Mouse (Mus musculus): ENCODE data around the gene Xbp1. TPM values are rescaled to one million over a fixed set of nuclear protein-coding genes. Genes with fewer than 3 reads are reported as not detected.

Gene Xbp1
- total RNA-seq, 2 experiments from 2014 or later: 88.6 to 102 TPM

GRCm38 (mm10) chr11:5560273-5560672 is 39.8 kb downstream of the Xbp1 start:
- DNase-seq (ENCODE audit: low spot score in 2 of 2): no peak
- intact Hi-C loops (cut with DNase I): no loop called here

GRCm38 (mm10) chr11:5562625-5563268 is 42.3 kb downstream of the Xbp1 start:
- no peak for DNase-seq (ENCODE audit: low spot score in 2 of 2)
- intact Hi-C loops (cut with DNase I): no loop called here

GRCm38 (mm10) chr11:5563898-5564297 is 43.4 kb downstream of the Xbp1 start:
- no peak for DNase-seq (ENCODE audit: low spot score in 2 of 2)
- intact Hi-C loops (cut with DNase I): no loop called here

GRCm38 (mm10) chr11:5565596-5565995 is 45.1 kb downstream of the Xbp1 start:
- no peak for DNase-seq (ENCODE audit: low spot score in 2 of 2)
- intact Hi-C loops (cut with DNase I): no loop called here

- intact Hi-C loops (cut with DNase I): no loop called here
- DNase-seq (ENCODE audit: low spot score in 2 of 2): no peak
These were observed 46.0 kb downstream of the Xbp1 start for GRCm38 (mm10) chr11:5566506-5566905.

GRCm38 (mm10) chr11:5567654-5568053 is 47.2 kb downstream of the Xbp1 start:
- intact Hi-C loops (cut with DNase I): no loop called here
- no peak for DNase-seq (ENCODE audit: low spot score in 2 of 2)

GRCm38 (mm10) chr11:5568082-5568481 is 47.6 kb downstream of the Xbp1 start:
- no peak for DNase-seq (ENCODE audit: low spot score in 2 of 2)
- intact Hi-C loops (cut with DNase I): no loop called here

GRCm38 (mm10) chr11:5569474-5569873 is 49.0 kb downstream of the Xbp1 start, which contains the start of gene Ankrd36:
Ankrd36 (plus strand) TSS chr11:5569684.
- no peak for DNase-seq (ENCODE audit: low spot score in 2 of 2)
- intact Hi-C loops (cut with DNase I): no loop called here

- DNase-seq (ENCODE audit: low spot score in 2 of 2): no peak
- intact Hi-C loops (cut with DNase I): no loop called here
These were observed 51.4 kb downstream of the Xbp1 start for GRCm38 (mm10) chr11:5571856-5572255.

GRCm38 (mm10) chr11:5573821-5574220 is 53.4 kb downstream of the Xbp1 start:
- intact Hi-C loops (cut with DNase I): no loop called here
- DNase-seq (ENCODE audit: low spot score in 2 of 2): no peak

- intact Hi-C loops (cut with DNase I): no loop called here
- no peak for DNase-seq (ENCODE audit: low spot score in 2 of 2)
These were observed 54.6 kb downstream of the Xbp1 start for GRCm38 (mm10) chr11:5575046-5575445.

Other genes with a start within 250 kb of the Xbp1 start
- gene Znrf3, start 75.8 kb upstream of the Xbp1 start, total RNA-seq (2021): 10 to 100 TPM; 19.5 to 20.2 TPM
- gene Ccdc117, start 21.5 kb downstream of the Xbp1 start, total RNA-seq (2021): 10 to 100 TPM; 11.2 to 14.6 TPM
- gene Ankrd36, start 49.0 kb downstream of the Xbp1 start, total RNA-seq (2021): not detected
- 10 to 100 TPM; 64.7 to 71.7 TPM for gene Mrps24, start 195.0 kb downstream of the Xbp1 start, total RNA-seq (2021)
- 10 to 100 TPM; 65.6 to 75.2 TPM for gene Urgcp, start 241.7 kb downstream of the Xbp1 start, total RNA-seq (2021)